Mouse (Mus musculus) erythroblast, embryonic 14.5 days (primary cell): Measurements from ENCODE around the gene Steap3.

Experiments used
- GATA1 ChIP-seq: IDR thresholded peaks from 2 replicates; pipeline ENCODE4 v1.6.1; 2012; ENCODE audit warnings: low read length, inconsistent platforms, mixed read lengths
- TAL1 ChIP-seq: IDR thresholded peaks from 3 replicates; pipeline ENCODE4 v1.6.1; 2012; ENCODE audit warnings: low read length, inconsistent platforms, mixed read lengths

DNA sequence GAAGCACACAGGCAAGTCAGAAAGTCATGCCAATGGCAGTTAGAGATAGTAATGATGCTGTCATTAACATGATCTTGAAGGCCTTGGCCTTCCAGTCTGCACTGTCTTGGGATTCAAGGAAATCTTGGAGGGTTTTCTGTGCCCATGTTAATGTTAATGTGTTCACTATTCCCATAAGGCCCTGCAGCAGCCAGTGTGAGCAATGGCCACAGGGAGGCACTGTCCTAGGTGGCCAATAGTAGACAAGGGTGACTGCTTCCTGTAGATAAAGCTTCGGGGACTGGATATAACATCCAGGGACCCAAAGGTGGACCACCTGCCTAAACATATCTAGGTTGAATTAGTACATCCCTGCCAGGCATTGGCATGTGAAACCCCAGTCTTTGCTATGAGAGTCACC is 35.4 kb downstream of the Steap3 start:
- TF ChIP-seq TAL1, result no peak
- TF ChIP-seq GATA1, result no peak
